Mouse (Mus musculus) cerebellum, adult 9-11 months (tissue): ENCODE results near the gene Hnrnpab.

Source experiments
- DNase-seq: peaks from one replicate; pipeline ENCODE4 v3.0.0; 2022

The Hnrnpab gene

GRCm38 (mm10) chr11:51606447-51607095 lies at the start of gene Hnrnpab:
TSS of gene Hnrnpab (minus strand) at chr11:51606847.
- peak; percentile 98 for DNase-seq

DNA sequence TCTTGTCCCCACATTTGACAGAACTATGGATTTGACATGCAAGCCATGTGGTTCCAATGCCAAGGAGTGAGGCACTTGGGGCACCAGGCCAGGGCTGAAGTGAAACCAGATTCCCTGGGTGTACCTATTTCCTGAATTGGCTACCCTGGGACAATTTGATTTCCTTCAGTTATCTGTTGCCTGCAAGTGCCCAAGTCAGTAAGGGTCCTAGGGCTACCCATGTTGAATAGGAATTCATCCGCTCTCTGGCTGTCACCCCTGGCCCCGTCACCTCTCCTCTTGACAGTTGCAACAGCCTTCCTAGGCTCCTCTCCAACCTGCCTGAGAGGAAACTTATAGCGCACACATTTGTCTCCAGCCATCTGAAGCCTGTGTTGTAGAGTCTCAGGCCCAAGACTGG lies 48.2 kb upstream of the Hnrnpab start:
- DNase-seq = no peak

DNA sequence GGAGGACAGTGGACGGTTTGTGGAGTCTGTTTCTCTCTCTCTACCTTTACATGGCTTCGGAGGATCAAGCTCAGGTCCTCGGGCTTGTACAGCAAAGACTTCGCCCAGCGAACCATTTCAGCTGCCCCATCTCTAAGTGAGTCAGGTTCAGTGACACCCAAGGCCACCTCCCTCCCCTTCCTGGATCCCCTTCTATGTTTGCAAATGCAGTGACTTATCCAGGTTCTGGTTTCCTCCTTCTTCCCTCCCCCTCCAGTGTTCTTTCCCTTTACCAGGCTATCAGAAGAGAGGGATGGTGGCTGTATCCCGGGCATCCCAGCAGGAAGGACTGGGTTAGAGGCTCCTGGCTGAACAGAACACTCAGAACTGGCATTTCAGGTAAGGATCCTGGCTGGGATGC lies 47.1 kb upstream of the Hnrnpab start:
- no peak for DNase-seq

DNA sequence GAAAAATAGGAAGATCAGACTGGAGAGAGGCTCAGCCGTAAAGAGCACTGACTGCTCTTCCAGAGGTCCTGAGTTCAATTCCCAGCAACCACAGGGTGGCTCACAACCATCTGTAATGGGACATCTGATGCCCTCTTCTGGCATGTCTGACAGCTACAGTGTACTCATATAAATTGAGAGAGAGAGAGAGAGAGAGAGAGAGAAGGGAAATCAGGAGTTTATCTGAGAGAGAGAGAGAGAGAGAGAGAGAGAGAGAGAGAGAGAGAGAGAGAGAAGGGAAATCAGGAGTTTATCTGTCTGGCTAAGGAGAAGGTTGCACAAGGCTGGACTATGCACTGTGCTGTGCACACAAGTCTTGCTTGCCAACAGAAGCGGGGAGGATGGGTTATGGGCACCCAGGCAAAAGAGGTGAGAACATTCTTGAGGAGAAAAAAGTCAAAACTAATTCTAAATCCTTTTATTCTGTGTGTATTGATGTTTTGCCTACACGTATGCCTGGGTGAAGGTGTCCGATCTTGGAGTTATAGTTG lies 46.3 kb upstream of the Hnrnpab start:
- no peak for DNase-seq

DNA sequence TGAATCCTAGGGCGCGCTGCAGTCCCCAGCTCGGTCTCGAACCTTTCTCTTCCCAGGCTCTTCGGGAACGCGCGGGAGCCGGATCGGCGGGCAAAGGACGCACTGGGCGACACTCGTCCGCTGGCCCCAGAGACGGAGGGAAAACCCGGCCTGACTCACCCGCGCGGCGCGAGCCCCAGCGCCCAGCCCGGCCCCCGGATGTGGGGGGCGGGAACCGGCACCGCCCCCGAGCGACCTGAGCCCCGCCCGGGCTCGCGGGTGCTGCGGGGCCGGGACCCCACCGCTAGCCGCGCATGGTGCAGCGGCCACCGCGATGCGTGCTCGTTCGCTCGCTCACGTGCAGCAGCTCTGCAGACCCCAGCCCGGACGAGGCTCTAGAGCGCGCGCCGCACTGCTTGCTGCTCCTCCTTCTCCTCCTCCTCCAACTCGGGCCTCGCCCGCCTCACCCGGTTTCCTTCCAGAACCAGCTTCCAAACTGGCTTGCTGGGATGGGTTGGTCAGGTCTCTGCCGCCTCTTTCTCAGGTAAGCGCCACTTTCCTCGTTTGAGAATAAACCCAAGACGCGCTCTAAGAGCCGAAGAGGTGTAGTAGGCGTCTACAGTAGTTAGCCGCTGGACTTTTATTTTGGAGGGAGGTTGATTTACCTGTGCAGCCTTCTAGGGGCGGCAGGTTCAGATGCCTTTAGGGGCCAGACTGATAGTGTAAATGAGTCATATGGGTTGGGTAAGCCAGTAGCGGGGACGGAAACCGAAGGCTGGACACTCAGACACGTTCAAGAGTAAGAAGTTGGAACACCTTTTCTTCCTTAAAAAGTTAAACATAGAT lies 44.3 kb upstream of the Hnrnpab start, which contains the start of the genes N4bp3 and D930048N14Rik:
TSS of gene N4bp3 (minus strand) at position 152 of the 825 bp plus-strand sequence.
TSS of gene D930048N14Rik (plus strand) at position 264 of the 825 bp plus-strand sequence.
- DNase-seq = peak; percentile 53

DNA sequence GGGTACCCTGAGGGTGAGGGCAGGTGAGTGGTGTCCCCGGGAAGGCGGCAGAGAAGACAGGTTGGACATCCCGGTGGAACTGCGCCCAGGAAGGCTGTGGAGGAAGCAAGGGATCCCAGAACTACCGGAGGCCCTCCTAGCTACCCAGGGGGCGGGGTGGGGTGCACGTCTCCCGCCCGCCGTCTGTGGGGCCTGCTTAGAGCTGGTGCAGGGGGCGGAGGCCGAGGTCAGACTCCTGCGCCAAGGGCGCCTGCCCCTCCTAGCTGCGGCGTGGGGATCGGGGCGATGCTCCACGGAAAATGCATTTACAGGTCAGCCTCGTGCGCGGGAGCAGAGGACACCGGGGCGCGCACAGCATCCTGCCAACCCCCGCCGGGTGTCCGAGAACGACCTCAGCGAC lies 43.6 kb upstream of the Hnrnpab start:
- peak; percentile 48 for DNase-seq

DNA sequence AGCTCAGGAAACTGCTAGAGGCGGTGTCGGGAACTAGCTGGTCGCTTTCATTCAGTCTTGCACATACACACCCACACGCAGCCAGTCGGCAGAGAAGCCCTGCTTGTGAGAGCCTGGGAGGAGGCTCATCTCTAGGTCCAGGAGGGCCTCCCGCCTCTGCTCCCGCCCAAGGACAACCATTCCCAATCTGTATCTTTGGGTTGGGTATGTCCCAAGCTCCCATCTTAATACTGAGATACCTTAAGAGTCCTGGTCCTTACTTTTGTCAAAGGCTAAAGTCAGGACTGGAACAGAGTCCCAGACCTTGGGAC lies 43.2 kb upstream of the Hnrnpab start:
- DNase-seq = no peak

DNA sequence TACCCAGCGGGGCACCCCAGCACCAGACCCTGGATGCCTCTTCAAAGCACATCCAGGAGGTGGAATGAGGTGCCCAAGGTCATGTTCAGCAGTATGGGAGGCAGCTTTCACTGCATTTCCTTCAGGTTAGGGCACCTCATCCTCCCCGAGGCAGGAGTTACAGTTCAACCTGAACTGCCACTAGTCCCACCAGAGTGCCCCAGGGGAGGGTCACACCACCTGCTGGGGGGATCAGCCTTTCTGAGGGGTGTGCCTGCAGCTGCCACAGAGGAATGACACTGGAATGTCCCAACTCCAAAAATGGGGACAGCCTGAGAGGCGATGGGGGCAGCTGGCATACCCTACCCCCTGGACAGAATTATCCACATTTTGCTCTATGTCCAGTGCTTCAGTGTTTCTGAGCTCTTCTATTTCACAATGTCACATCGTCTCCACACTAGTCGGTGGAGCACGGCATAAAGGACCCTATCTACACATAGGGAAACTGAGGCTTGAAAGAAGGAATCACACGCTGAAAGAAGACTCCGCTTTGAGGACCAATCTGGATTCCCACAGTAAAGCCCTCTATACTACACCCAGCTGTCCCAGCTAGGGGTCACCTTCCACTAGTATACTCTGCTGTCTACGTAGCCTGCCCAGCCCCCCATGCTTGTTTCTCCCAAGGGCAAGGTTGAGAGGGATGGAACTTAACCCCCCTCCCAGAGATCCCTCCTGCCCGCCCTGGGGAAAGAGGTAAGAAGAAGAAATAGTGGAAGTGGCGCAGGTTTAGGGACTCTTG lies 42.7 kb upstream of the Hnrnpab start:
- DNase-seq = no peak

GRCm38 (mm10) chr11:51648566-51648965 lies 41.9 kb upstream of the Hnrnpab start:
- no peak for DNase-seq

GRCm38 (mm10) chr11:51646751-51647667 lies 40.4 kb upstream of the Hnrnpab start:
- no peak for DNase-seq

GRCm38 (mm10) chr11:51646245-51646644 lies 39.6 kb upstream of the Hnrnpab start:
- no peak for DNase-seq

DNA sequence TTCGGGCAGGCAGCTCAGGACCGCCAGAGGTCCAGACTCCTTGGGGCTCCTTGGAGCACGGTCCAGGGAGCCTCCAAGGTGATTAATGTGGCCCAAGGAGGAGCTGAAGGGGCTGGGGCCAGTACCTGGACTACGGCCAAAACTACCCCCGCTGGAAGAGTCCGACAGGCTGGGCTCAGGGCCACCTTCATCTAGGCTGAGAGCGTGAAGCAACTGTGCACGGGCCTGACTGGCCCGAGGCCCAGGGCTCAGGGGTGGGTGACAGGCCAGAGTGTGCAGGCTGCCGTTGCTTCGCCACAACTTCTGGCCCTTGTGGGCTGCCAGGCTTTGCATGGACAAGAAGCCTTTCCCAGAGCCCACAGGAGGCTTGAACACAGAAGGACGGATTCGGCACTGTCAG lies 38.6 kb upstream of the Hnrnpab start:
- no peak for DNase-seq

- DNase-seq = no peak
Measured at GRCm38 (mm10) chr11:51644217-51644616, 37.6 kb upstream of the Hnrnpab start.

GRCm38 (mm10) chr11:51643761-51644160 lies 37.1 kb upstream of the Hnrnpab start:
- DNase-seq = peak; percentile 63

- DNase-seq = no peak
Measured at GRCm38 (mm10) chr11:51643202-51643601, 36.6 kb upstream of the Hnrnpab start.

DNA sequence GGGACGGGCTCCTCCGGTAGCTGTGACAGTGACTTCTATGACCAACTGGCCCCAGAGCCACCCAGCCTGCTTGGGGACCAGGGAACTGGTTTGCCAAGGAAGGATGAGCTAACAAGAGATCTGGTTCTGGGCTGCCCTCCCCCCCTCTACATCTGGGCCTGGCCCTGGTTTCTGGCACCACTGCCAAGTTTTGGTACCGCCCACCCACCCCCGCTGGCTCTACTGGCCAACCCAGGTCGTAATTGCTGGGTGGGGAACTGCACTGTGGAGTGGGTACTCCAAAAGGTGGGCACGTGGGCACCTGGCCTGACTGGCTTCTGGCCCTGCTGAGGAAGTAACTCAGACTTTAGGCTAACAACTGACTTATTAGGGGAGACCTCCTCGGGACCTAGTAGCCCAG lies 34.1 kb upstream of the Hnrnpab start:
- DNase-seq = no peak

DNA sequence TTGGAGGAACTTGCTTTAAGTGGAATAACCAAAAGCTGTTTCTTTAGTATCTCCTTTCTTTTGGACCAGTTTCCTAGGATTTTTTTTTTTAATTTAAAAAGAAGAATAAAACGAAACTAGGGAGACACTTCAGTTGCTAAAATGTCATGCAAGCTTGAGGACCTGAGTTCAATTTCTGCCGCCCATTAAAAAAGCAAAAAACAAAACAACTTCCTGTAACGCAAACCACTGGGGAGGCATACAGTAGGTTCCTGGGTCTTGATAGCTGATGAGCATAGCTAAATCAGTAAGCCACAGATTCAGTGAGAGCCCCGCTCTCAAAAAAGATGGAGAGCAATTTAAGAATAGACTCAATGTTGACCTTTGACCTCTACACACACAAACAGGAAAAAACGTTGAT lies 31.9 kb upstream of the Hnrnpab start:
- DNase-seq = peak; percentile 3

GRCm38 (mm10) chr11:51637971-51638414 lies 31.3 kb upstream of the Hnrnpab start:
- peak; percentile 54 for DNase-seq

- DNase-seq = peak; percentile 68
Measured at GRCm38 (mm10) chr11:51636323-51636684, 29.7 kb upstream of the Hnrnpab start.

- peak; percentile 92 for DNase-seq
Measured at GRCm38 (mm10) chr11:51635525-51636322, 29.1 kb upstream of the Hnrnpab start, which contains the start of gene Rmnd5b. TSS of gene Rmnd5b (minus strand) at chr11:51635896.

DNA sequence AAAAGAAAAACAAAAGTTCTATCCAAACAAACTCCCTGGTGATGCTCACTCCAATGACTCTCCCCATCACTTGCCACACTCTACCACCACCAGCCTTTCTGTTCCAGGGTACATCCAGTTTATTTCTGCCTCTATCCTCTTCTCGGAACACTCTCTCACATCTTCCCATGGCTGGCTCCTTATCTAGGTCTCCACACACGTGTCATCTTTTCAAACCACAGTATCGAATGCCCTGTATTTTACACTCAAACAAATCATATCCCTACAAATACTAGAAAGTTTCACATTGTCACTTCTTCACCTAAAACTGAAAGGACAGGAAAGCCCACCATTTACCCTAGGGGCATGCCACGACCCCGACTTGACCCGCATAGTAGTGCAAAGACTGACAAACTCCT lies 28.5 kb upstream of the Hnrnpab start:
- no peak for DNase-seq
